Comparison of ENCODE assay signal across 17 mouse cellular contexts in the genomic region with DNA sequence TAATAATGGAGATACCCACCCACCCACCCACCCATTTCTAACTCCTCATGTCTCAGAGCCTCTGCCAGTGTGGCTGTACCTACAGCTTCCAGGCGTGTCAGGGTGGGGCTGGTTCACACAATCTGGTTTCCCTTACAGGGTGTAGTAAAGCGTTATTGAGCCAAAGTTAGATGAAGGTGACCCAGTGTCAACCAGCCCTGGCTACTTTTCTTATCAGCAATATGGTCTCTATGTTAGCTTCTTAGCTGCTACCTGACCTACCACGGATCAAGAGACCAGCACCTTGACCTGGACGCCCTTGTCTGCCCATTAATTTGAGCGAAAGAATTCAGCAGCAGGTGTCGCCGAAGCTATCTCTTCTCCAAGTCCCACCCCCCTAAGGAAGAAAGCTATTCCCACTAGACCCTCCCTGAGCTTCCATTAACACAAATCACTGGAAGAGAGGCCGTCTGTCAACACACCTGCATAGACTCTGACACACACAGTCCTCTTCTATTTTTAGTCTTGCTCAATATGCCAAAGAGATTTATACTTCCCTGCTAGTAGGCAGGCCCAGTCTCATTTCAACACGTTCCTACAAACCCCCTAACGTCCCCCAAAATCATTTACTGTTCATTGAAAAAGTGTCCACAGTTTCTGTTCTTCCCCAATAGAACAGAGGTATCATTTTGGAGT.
DNase-seq lines count a peak whose midpoint lies in the region; ATAC-seq and TF ChIP-seq lines count a peak whose summit lies in the region.
"Had no signal": no experiment of that assay in that cellular context is flagged by ENCODE, and none has a peak within 500 bp of the region (broad histone marks: within the 10 kb centered on the region; RNA-seq: fewer than 3 reads in every experiment).

No protein-coding gene starts in this region.

- H3K36me3 ChIP-seq in heart, embryonic 10.5 days = no peaks in the 10 kb centered on the region
- H3K36me3 ChIP-seq in megakaryocyte, embryonic 14.5 days (replicated peaks; ENCODE audit: low read length) = peaks cover 5% of the 10 kb centered on the region
- no peaks in the 10 kb centered on the region for H3K36me3 ChIP-seq in heart, postnatal 0 days (replicated peaks; ENCODE audit: control insufficient read depth, insufficient read depth, low read length)
- H3K36me3 ChIP-seq in stomach, embryonic 16.5 days (ENCODE audit: control insufficient read depth, insufficient read depth, low read length) = no peaks in the 10 kb centered on the region
- H3K36me3 ChIP-seq: hindbrain, embryonic 10.5 days; limb, embryonic 15.5 days had no signal

- no peak for TF ChIP-seq EP300 in heart, postnatal 0 days (IDR thresholded peaks at IDR 0.05; ENCODE audit: low read depth)

- no peaks in the 10 kb centered on the region for H3K27me3 ChIP-seq in heart, embryonic 10.5 days (ENCODE audit: insufficient read depth, poor library complexity, severe bottlenecking)
- no peaks in the 10 kb centered on the region for H3K27me3 ChIP-seq in megakaryocyte, embryonic 14.5 days (replicated peaks)
- H3K27me3 ChIP-seq in heart, postnatal 0 days (ENCODE audit: control insufficient read depth, insufficient read depth, low read length) = no peaks in the 10 kb centered on the region
- H3K27me3 ChIP-seq in stomach, embryonic 16.5 days (ENCODE audit: control insufficient read depth, insufficient read depth, low read length) = no peaks in the 10 kb centered on the region
- H3K27me3 ChIP-seq: limb, embryonic 15.5 days; Patski had no signal

- TF ChIP-seq CTCF in heart, postnatal 0 days (IDR thresholded peaks at IDR 0.05; ENCODE audit: low read depth) = no peak

- no peak for DNase-seq in heart, embryonic 10.5 days (ENCODE audit: low spot score)
- DNase-seq in heart, postnatal 14 days = no peak
- peak; percentile 75 for DNase-seq in heart, postnatal 0 days (ENCODE audit: low spot score)
- DNase-seq in yolk sac, embryonic 10.5 days (ENCODE audit: low spot score) = no peak
- DNase-seq in right cerebral cortex, postnatal 25 days = no peak
- DNase-seq: B cell, adult 2 months; cerebellum, adult 9-10 months; embryo, embryonic 11 days; gastrocnemius, postnatal 14 days; thymus, adult 18-20 months had no signal

- WGBS in heart, embryonic 10.5 days = 36% methylated on average over 10 of the region's 10 CpGs
- WGBS in heart, postnatal 0 days = 22% methylated on average over 10 of the region's 10 CpGs
- WGBS in stomach, embryonic 16.5 days = 46% methylated on average over 10 of the region's 10 CpGs

- H3K9ac ChIP-seq in heart, postnatal 0 days (replicated peaks; ENCODE audit: low read depth, low read length) = no peak overlapping the region; the same call in 1 of the 2 replicates
- H3K9ac ChIP-seq in stomach, embryonic 16.5 days (ENCODE audit: low read length) = 0 out of 2 replicates have a peak overlapping the region, but pooled peaks have one; percentile 19
- H3K9ac ChIP-seq: limb, embryonic 15.5 days had no signal

- intact Hi-C loops in heart, postnatal 14 days (cut with DNase I) = loop anchor here (5.0 kb wide), 1 partner anchor 69 kb away; the partner anchor contains the start of gene Phlda1

- H3K4me2 ChIP-seq in heart, postnatal 0 days (ENCODE audit: low read depth, low read length) = peak overlapping the region; percentile 43
- H3K4me2 ChIP-seq in stomach, embryonic 16.5 days (ENCODE audit: low read depth, low read length) = peak overlapping the region; percentile 42
- H3K4me2 ChIP-seq: limb, embryonic 15.5 days had no signal

- ATAC-seq in megakaryocyte, adult 5-6 weeks (ENCODE audit: poor library complexity, severe bottlenecking) = no peak
- ATAC-seq in heart, postnatal 0 days (ENCODE audit: insufficient read depth, low read depth) = peak; percentile 77
- peak; percentile 84 for ATAC-seq in stomach, embryonic 16.5 days (ENCODE audit: insufficient read depth, low FRiP score)

- peaks cover 70% of the 10 kb centered on the region for H3K4me1 ChIP-seq in heart, embryonic 10.5 days
- H3K4me1 ChIP-seq in megakaryocyte, embryonic 14.5 days = peaks cover 76% of the 10 kb centered on the region
- peaks cover 50% of the 10 kb centered on the region for H3K4me1 ChIP-seq in heart, postnatal 0 days (ENCODE audit: control insufficient read depth, insufficient read depth)
- H3K4me1 ChIP-seq in stomach, embryonic 16.5 days (ENCODE audit: control insufficient read depth, insufficient read depth, low read length) = peaks cover 25% of the 10 kb centered on the region

- H3K9me3 ChIP-seq in heart, embryonic 10.5 days = no peaks in the 10 kb centered on the region
- H3K9me3 ChIP-seq in megakaryocyte, embryonic 14.5 days = peaks cover 9% of the 10 kb centered on the region
- H3K9me3 ChIP-seq in heart, postnatal 0 days (replicated peaks; ENCODE audit: control insufficient read depth, low read length) = no peaks in the 10 kb centered on the region
- H3K9me3 ChIP-seq in stomach, embryonic 16.5 days (replicated peaks; ENCODE audit: control insufficient read depth, low read length) = no peaks in the 10 kb centered on the region
- H3K9me3 ChIP-seq: hindbrain, embryonic 10.5 days; limb, embryonic 15.5 days had no signal

- H3K4me3 ChIP-seq in heart, embryonic 10.5 days = 0 out of 2 replicates have a peak overlapping the region, but pooled peaks have one; percentile 15
- peak overlapping the region; percentile 69 for H3K4me3 ChIP-seq in megakaryocyte, embryonic 14.5 days (replicated peaks)
- no peak overlapping the region for H3K4me3 ChIP-seq in heart, postnatal 0 days (ENCODE audit: low read depth, low read length)
- H3K4me3 ChIP-seq in stomach, embryonic 16.5 days (replicated peaks; ENCODE audit: low read length) = no peak overlapping the region
- H3K4me3 ChIP-seq: hindbrain, embryonic 10.5 days; layer of hippocampus, adult 2 months; limb, embryonic 15.5 days had no signal

- H3K27ac ChIP-seq in heart, embryonic 10.5 days = peak overlapping the region; percentile 81
- peak overlapping the region; percentile 77 for H3K27ac ChIP-seq in heart, postnatal 0 days (ENCODE audit: low read depth)
- peak overlapping the region; percentile 90 for H3K27ac ChIP-seq in stomach, embryonic 16.5 days (ENCODE audit: low read length)
- H3K27ac ChIP-seq: hindbrain, embryonic 10.5 days; layer of hippocampus, adult 2 months had no signal

Comparison
In these comparisons a context has a peak if more than half of its experiments do, and no peak if none do; other contexts are left out.
1. H3K4me3 ChIP-seq: peak in heart, embryonic 10.5 days (single experiment) and megakaryocyte, embryonic 14.5 days (single experiment); none in heart, postnatal 0 days (single experiment) and stomach, embryonic 16.5 days (single experiment).
2. Peak in every context shown above with its lines, with median percentiles within 50 percentile points of each other: H3K27ac ChIP-seq.